Mouse (Mus musculus) liver, embryonic 14 days (tissue): ENCODE data around the gene Spic. TPM values are rescaled to one million over a fixed set of nuclear protein-coding genes. Genes with fewer than 3 reads are reported as not detected.

ENCODE experiments used
- polyA plus RNA-seq: library from polyadenylated mRNA; depleted of rRNA; stranded (reverse); fragments of >200 nt; gene quantifications from 2 replicates; pipeline ENCODE4 v1.2.3, GENCODE M21; 2012; rRNA removed

Spic gene
- polyA plus RNA-seq, result 3.0 and 5.4 TPM in 2 replicates

DNA sequence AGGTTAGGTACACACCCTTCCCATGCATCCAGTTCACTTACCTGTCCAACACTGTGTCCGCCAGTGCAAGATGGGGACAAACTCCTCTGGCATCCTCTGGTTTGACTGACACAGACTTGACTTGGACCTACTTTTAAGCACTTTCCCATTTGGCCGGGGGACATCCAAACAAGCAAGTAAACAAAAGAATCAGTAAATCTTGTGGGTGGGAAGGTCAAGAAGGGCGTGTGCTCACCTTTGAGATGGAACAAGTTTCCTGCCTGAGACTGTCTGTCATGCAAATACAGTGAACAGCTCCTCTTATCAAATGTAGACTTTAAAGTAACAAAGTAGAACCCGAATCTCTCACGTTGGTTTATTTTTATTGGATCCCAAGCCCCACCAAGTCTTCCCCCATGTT is at the start of gene Spic:
Gene Spic, minus strand, starts transcription at position 91 of the 400 bp plus-strand sequence.

GRCm38 (mm10) chr10:88730571-88731495 is 46.0 kb upstream of the Spic start, which contains the start of gene Arl1:
Gene Arl1, plus strand, starts transcription at chr10:88730858.

Other genes starting within 250 kb of the Spic start
- 0.02 TPM in 2 replicates for gene Sycp3, start 225.4 kb downstream of the Spic start, polyA plus RNA-seq
- 0.69 and 1.1 TPM in 2 replicates for gene Chpt1, start 180.9 kb downstream of the Spic start, polyA plus RNA-seq
- 0.12 and 1.8 TPM in 2 replicates for gene Mybpc1, start 79.9 kb downstream of the Spic start, polyA plus RNA-seq
- 26.0 and 29.6 TPM in 2 replicates for gene Arl1, start 45.8 kb upstream of the Spic start, polyA plus RNA-seq
- gene Utp20, start 141.8 kb upstream of the Spic start, polyA plus RNA-seq, result 7.5 and 7.9 TPM in 2 replicates
- gene Slc5a8, start 201.0 kb upstream of the Spic start, polyA plus RNA-seq, result 0.01 TPM in 2 replicates